Mouse (Mus musculus) testis, adult 2 months (tissue): ENCODE data around the gene Cpsf4.

Source experiments
- CTCF ChIP-seq: fragments of 200-500 bp; IDR thresholded peaks from 2 replicates; pipeline ENCODE4 v1.5.1; 2012; ENCODE audit warnings: low read depth, mild to moderate bottlenecking, inconsistent platforms, low read length, moderate library complexity; ENCODE audit not compliant: control insufficient read depth, insufficient read depth, insufficient replicate concordance
- POLR2A ChIP-seq: fragments of 200-500 bp; IDR thresholded peaks from 2 replicates; pipeline ENCODE4 v1.6.1; 2012; ENCODE audit warnings: low read depth, mild to moderate bottlenecking, inconsistent platforms, low read length, moderate library complexity; ENCODE audit not compliant: control insufficient read depth

DNA sequence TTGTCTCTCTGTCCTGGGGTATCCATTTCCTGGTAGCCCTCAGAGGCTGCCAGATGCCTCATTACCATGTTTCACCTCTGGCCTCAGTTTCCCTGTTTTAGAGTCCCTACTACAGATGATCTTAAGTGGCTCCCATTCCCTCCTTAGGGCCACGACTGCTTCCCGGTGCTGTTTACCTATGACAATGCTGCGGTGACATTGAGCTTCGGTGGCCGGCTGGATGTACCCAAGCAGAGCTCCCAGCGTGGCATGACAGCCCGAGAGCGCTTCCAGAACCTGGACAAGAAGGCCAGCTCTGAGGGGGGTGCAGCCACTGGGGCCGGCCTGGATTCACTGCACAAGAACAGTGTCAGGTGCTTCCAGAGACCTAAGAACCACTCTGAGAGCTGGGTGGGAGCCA, 40.4 kb upstream of the Cpsf4 start:
- no peak for TF ChIP-seq CTCF
- no peak for TF ChIP-seq POLR2A
